Mouse (Mus musculus): ENCODE measurements around the gene Dctpp1.

Gene Dctpp1

DNA sequence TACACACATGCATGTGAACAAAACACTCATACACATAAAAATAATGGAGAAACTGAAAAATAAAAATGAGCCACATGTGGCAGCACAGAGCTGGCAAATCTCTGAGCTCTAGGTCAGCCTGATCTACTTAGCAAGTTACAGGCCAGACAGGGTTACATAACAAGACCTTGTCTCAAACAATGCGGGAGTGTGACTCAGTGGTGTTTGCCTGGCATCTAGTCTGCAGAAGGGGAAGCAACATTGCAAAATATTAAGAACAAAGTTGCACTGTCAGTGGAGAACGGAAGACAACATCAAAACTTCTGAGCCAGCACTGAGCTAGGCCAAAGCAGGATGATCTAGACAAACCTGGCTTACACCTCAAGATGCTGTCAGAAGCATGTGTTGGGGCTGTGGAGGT, 9.7 kb upstream of the Dctpp1 start:
- peak; percentile 92 for DNase-seq (ENCODE audit: low read depth)

DNA sequence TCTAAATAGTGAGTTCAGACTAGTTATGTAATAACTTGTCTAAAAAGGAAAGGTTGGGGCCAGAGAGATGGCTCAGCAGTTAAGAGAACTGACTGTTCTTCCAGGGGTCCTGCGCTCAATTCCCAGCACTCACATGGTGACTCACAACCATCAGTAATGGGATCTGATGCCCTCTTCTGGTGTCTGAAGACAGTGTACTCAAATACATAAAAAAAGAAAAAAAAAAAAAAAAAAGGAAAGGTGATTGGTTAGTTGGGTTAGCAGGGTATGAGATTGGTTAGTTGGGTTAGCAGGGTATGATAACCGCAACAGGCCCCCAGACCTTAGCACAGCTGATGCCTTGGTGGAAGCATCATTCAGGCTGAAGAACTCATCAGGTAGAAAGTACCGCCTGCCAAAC, 3.0 kb upstream of the Dctpp1 start:
- DNase-seq (ENCODE audit: low read depth) = no peak

DNA sequence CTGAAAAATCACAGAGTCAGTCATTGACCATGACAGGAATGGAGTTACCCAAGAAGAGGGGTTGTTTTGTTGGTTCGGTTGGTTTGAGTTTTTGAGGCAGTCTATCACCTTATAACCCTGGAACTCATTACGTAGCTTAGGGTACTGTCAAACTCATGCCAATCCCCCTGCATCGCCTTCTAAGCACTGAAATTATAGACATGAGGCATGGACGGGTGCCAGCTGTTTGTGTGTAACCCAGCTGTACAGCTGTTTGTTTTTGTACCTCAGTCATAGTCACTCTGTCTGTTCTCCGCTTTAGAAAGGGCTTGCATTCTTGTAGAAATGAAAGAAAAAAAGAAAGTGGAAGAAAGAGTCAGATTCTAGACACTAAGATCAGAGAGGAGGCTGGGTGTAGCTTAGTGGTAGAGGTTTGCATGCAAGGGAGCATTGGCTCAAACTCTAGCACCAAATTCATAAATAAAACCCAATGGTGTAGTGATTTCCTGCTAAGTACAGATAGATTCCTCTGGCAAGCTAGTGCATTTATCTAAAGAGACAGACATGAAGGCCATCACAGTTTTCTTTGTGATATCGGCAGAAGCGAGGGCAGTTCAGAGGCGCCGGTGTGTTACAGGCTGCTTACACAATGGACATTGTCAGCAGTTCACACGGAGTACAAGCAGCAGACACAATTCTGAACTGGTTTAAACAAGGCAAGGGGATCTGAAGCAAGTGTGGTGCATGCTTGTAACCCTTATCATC, 1.9 kb upstream of the Dctpp1 start:
- DNase-seq (ENCODE audit: low read depth) = no peak

DNA sequence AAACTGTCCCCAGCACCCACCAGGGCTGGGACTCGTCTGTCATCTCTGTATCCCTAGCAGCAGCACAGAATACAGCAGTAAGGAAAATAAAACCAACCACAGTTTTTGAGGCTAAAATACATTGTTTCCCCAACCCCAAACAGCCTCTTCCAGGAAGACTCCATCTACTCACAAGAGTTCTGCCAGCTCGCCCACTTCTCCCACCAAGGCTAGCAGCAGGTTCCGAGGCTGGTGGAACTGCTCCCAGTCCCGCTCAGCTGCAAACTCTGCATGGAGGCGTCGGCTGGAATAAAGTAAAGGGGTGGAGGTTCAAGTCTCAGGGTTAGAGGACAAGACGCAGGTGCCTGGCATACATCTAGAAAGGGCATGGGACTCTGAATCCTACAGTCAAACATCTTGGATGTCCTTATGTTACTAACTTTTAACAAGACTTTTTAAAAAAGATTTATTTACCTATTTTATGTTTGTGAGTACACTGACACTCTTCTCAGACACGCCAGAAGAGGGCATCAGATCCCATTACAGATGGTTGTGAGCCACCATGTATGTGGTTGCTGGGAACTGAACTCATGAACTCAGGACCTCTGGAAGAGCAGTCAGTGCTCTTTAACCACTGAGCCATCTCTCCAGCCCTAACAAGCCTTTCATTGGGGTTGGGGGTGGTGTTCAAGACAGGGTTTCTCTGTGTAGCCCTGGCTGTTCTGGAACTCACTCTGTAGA, 1.2 kb downstream of the Dctpp1 start:
- peak; percentile 42 for DNase-seq (ENCODE audit: low read depth)

DNA sequence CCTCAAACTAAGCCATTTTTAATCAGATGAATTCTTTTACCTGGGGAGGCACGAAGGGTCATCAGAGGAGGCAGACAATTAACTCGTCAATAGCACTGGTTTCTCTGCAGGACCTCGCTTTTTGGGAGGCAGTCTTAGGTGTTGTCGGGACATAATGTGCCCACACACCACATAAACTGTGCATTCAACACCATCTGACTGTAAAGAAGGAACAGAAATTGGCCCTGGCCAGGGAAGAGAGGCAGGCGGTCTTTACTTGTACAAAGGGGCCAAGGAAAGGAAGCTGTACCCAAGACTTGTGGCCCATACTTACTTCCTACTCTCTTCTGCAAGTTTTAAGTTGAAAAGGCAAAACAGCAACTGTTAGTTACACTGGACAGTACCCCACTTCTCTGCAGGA, 4.0 kb downstream of the Dctpp1 start:
- DNase-seq (ENCODE audit: low read depth) = no peak

DNA sequence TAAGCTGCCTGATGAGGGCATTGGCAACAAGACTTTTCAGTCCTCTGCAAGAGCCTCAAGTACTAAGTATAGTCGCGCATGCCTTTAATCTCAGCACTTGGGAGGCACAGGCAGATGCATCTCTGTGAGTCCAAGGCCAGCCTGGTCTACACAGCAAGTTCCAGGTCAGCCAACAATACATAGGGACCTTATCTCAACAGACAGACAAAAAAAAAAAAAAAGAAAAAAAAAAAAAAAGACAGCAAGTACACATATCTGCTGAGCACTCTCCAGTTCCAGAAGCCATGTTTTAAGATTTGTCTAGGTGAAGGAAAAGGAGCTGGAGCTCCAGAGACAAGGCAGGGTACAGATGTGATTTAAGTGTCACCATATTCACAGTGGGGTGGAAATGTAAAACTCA, 4.5 kb downstream of the Dctpp1 start:
- DNase-seq (ENCODE audit: low read depth) = no peak

DNA sequence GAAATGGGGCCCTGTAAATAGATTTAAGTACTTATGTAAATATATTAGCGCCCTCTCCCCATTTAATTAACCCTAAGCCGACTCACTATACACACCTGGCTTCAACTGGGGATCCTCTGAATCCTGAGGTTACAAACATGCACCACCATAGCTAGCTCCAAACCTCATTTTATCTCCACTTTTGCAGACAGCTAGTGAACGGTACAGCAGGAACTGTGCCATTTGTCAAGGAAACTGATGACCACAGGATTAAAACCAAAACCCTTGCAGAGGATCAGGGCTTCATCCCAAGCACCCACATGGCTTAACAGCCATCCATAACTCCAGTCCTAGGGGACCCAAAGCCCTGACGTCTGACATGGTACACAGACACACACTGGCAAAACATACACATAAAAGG, 5.5 kb downstream of the Dctpp1 start:
- peak; percentile 70 for DNase-seq (ENCODE audit: low read depth)

DNA sequence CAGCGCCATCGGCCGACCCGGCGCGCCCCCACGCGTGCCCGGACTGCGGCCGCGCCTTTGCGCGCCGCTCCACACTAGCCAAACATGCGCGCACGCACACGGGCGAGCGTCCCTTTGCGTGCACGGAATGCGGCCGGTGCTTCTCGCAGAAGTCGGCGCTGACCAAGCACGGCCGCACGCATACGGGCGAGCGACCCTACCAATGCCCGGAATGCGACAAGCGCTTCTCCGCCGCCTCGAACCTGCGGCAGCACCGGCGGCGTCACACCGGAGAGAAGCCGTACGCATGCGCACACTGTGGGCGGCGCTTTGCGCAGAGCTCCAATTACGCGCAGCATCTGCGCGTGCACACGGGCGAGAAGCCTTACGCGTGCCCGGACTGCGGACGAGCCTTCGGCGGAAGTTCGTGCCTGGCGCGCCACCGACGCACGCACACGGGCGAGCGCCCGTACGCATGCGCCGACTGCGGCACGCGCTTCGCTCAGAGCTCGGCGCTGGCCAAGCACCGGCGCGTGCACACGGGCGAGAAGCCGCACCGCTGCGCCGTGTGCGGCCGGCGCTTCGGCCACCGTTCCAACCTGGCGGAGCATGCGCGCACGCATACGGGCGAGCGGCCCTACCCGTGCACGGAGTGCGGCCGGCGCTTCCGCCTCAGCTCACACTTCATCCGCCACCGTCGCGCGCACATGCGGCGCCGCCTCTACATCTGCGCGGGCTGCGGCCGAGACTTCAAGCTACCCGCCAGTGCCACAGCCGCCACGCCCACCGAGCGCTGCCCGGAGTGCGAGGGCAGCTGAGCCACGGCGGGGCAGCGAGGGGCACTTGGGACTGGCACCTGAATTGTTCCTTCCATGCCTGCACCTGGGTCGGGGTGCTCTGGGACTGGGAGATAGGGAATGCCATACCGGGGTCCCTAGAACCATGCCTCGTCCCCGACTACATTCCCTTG, 6.4 kb downstream of the Dctpp1 start:
- no peak for DNase-seq (ENCODE audit: low read depth)

DNA sequence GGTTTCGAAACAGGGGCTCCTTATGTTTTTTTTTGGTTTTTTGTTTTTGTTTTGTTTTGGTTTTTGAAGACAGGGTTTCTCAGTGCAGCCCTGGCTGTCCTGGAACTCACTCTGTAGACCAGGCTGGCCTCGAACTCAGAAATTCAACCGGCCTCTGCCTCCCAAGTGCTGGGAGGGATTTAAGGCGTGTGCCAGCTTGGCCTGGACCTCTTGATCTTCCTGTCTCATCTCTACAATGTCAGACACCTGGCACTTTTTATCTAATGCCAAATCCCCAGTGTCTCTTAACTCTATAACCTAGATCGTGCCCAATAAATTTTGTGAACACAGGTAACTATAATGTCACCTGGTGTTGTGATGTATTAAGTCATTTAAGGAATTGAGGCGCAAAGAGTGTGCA, 7.2 kb downstream of the Dctpp1 start:
- DNase-seq (ENCODE audit: low read depth) = no peak

DNA sequence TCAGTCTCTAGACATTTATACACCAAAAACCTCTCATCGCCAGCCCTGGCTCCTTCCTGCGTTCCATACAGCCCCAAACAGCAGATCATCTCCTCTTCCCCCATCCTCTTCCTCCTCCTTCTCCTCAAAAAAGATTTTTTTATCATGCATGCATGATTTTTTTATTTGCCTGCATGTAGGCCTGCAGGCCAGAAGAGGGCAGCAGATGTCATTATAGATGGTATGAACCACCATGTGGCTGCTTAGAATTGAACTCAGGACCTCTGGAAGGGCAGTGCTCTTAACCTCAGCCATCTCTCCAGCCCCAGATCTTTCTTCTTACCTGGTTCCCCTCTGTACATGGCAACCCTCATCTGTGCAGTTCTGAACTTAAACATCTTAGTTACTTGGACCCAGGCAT, 8.1 kb downstream of the Dctpp1 start:
- DNase-seq (ENCODE audit: low read depth) = peak; percentile 78

DNA sequence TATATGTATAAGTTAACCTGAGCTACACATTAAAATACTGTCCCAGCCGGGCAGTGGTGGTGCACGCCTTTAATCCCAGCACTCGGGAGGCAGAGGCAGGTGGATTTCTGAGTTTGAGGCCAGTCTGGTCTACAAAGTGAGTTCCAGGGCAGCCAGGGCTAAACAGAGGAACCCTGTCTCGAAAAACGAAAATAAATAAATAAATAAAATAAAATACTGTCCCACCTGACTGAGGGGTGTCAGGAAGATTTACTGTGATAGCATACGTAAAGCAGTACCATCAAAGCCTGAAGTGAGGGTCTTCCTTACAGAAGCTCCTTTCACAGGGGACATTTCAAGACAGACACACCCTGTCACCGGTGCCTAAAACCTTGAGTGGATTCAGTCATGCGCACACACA, 10.0 kb downstream of the Dctpp1 start:
- DNase-seq (ENCODE audit: low read depth) = peak; percentile 63

DNA sequence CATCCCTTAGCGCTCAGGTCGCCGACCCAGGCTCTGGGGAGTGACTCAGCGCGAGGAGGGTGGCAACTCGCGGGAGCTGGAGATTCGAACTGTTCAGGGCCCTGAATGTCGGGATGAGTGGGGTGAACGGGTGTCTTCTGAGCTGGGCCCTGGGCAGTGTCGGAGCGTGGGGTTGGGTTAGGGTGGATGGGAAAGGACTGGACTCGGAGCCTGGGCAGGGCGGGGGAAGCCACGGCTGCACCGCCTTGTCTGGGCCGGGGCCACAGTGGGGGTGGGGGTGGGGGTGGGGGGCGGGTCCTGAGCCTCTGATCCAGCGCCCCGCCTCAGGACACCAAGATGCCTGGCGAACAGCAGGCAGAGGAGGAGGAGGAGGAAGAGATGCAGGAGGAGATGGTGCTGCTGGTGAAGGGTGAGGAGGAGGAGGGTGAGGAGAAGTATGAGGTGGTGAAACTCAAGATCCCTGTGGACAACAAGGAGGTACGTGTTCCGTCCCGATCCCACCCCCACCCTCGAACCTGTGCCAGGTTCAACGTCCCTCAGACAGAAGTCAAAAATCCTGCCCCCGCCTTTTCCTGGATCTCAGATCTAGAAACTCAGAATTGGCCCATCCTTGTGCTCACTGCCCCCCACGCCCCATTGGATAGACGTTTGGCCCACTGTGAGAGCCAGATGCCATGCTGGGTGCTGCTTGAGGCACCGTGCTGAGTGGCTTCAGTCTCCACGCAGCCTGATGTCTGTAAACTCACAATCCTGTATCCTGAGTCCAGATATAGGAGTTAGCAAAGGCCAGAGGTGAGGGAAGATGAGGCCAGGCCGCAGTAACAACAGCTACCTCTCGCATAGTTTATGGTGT, 15.6 kb downstream of the Dctpp1 start:
- DNase-seq (ENCODE audit: low read depth) = no peak

DNA sequence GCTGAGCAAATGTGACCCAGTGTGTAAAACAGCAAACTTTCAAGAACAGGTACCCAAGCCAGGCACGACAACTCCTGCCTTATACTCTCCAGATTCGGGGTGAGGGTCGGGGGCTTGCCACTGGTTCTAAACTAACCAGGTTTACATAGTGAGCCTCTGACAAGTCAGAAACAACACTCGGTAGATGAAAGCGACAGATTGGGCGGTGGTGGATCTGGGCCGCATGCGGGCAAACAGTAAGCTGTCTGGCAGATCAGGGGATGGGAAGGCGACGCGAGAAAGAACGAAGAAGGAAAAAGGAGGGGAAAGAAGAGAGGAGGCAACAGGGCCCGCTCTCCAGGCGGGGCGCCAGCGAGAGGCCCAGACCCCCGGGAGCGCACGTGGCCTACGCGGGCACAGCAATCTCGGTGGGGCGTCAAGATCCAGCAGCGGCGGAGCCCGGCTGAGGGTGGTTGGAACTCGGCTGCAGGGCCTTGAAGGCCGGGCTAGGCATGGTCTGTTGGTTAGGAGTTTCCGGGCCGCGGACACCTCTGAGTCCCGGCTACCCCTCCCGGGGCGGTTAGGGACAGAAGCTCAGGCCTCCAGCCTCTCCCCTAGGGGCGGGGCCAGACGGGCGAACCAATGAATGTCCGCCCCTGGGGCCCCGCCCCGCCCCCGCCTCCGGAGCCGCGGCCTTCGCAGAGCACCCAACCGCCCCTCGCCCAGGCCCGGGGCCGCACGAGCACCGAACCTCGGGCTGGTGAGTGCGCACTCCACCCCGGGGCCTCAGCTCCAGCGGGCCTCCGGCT, 16.4 kb downstream of the Dctpp1 start, which contains the start of gene Zfp771:
Zfp771 (plus strand) TSS at position 405 of the 788 bp plus-strand sequence.
- peak; percentile 97 for DNase-seq (ENCODE audit: low read depth)

DNA sequence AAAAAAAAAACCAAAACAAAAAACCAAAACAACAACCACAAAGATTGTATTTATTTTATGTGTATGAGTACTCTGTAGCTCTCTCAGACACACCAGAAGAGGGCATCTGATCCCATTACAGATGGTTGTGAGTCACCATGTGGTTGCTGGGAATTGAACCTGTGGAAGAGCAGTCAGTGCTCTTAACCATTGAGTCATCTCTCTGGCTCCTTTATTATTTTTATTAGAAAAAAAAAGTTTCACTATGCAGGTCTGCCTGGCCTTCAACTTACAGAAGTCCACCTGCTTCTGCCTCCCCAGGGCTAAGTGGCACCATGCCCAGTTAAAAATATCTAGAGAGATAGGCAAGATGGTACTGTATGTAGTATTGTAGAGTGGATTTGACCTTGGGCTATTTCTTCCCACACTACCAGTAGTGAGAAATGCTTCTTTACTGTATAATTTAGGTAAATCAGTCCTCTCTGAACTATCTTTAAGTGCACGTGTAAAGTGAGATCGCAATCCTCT, 17.1 kb downstream of the Dctpp1 start:
- DNase-seq (ENCODE audit: low read depth) = no peak

DNA sequence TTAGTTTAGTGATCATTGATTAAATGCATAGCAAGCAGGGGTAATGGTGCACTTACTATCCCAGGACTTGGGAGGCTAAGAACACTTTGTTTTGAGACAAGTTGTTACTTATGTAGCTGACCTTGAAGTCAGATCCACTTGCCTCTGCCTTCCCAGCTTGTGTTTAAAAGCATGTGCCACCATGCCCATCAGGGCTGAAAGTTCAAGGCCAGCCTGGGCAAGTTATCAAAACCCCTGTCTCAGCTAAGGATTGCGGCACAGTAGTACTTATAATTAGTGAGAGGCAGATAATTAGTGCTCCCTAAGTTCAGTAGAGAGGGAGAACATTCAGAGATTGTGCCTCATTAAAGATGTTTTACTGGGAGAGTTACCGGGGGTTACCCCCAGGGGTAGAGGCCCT, 25.7 kb downstream of the Dctpp1 start:
- no peak for DNase-seq (ENCODE audit: low read depth)

DNA sequence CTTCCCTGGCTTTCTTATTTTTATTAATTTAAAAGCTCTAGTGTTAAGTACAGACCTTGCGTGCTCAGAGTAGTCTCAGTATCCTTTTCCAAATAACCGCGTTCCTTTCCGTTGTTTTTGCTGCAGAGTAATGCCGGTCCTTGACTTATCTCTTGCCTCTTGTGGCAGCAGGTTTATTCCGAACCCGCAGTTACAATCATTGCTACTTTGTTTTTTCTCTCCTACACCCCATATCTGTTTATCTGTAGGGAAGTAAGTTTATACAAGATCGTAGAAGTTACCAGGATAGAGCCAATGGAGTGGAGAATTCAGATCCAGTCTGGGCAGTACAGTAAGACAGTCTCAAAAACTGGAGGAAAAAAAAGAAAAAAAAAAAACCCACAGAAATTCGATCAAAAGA, 26.7 kb downstream of the Dctpp1 start:
- peak; percentile 29 for DNase-seq (ENCODE audit: low read depth)

DNA sequence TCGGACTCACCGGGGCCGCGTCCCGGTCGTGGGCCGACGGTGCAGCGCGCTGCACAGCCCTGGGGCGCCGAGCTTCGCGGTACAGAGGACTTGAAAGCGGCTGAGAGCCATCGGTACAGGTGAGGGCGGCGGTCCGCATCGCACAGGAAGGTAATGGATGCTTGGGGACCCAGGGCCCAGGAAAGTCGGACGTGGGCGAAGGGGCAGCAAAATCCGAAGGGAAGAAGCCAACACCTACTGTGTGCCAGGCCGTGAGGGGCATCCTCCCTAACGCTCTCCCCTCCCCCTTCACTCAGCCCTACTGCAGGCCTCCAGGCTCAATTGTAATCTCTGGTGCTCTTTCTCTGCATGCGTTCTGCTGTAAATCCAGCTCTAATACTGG, 27.1 kb downstream of the Dctpp1 start:
- DNase-seq (ENCODE audit: low read depth) = peak; percentile 49

DNA sequence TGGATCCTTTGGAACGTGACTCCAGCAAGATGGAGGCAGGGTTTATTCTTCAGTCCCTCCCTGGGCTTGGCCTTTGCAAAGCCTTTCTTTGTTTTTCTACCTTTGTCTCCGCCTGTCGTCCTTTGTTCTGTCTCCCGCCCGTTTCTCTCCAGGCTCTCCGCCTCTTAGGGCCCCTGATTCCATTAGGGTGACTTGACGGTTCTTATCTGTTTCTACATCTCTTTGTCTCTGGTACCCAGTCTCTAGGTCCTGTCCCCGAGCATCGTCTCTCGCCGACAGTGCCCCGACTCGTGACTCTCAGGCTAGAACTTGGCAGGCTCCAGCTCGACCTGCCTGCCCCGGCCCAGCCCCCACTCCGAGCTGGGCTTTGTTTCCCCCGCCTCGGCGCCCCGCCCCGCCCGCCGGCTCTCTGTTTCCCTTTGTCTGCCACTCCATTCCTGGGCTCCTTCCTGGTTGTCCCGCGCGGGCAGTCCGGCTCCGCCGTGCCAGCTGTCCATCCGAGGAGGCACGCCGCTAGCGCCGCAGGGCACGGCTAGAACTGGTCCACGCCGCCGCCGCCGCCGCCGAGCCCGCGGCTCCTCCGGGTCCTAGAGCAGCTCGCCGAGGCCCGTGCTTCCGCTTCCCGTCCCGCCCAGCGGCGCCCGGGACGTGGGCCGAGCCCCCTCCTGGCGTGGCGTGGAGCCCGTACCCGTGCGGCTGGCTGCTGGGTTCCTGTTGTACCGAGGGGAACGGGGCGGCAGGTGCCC, 27.7 kb downstream of the Dctpp1 start, which contains the start of the genes Zfp553 and Sept1:
Zfp553 (plus strand) TSS at position 440 of the 746 bp plus-strand sequence.
Sept1 (minus strand) TSS at position 509 of the 746 bp plus-strand sequence.
- peak; percentile 81 for DNase-seq (ENCODE audit: low read depth)

DNA sequence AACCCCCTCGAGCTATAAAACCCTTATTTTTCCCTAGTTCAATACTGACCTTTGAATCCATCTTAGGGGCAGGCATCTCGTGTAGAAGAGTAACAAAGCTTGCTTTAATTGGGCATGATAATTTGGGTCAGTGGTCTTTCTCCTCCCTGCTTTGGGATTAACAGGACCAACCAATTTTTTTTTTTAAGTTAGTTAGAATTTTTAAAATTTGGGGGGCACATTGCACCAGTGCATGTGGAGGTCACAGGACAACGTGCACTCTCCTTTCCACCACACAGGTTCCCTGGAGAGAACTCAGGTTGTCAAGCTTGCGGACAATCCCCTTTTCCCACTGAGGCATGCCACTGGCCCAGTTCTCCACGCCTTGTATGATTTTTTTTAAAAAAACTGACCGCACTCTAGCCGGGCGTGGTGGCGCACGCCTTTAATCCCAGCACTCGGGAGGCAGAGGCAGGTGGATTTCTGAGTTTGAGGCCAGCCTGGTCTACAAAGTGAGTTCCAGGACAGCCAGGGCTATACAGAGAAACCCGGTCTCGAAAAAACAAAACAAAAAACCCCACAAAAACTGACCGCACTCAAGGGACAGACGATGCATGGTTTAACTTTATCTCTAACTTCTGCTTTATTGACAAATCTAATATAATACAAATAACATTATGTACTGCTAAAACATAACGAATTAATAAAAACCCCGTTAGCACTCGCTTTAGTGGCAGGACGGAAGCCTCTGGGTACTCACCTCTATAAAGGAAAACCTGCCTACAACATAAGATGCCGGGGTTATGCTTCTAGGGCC, 28.5 kb downstream of the Dctpp1 start:
- DNase-seq (ENCODE audit: low read depth) = no peak
